Mouse (Mus musculus) limb, embryonic 14.5 days (tissue): ENCODE data around the gene Il13. TPM values are rescaled to one million over a fixed set of nuclear protein-coding genes. Genes with fewer than 3 reads are reported as not detected.

Experiments
- ATAC-seq: fragments of 200-750 bp; cut with Nextera tagmentation; 2 replicates; pipeline ENCODE4 v1.8.0; 2017; ENCODE audit warnings: low read depth, moderate number of reproducible peaks, moderate TSS enrichment; ENCODE audit not compliant: low FRiP score
- DNase-seq: peaks from one replicate; pipeline ENCODE4 v3.0.0-alpha.2; 2015; ENCODE audit warnings: low spot score
- H3K27ac ChIP-seq: fragments of 300-500 bp; sonication (generic); replicated peaks from 2 replicates; pipeline ENCODE4 v1.5.1; 2014; ENCODE audit warnings: low read depth, mild to moderate bottlenecking, low read length, moderate library complexity, mixed read lengths
- H3K27me3 ChIP-seq: fragments of 300-500 bp; sonication (generic); 2 replicates; pipeline ENCODE4 v1.6.1; 2014; ENCODE audit warnings: low read length, mixed read lengths; ENCODE audit not compliant: control insufficient read depth, insufficient read depth
- H3K36me3 ChIP-seq: fragments of 300-500 bp; sonication (generic); 2 replicates; pipeline ENCODE4 v1.6.1; 2014; ENCODE audit warnings: mild to moderate bottlenecking, low read length, moderate library complexity, mixed read lengths; ENCODE audit not compliant: control insufficient read depth, insufficient read depth
- H3K4me1 ChIP-seq: fragments of 300-500 bp; sonication (generic); 2 replicates; pipeline ENCODE4 v1.6.1; 2014; ENCODE audit warnings: antibody characterized with exemption, low read length, mixed read lengths; ENCODE audit not compliant: control insufficient read depth, insufficient read depth
- H3K4me2 ChIP-seq: fragments of 300-500 bp; sonication (generic); replicated peaks from 2 replicates; pipeline ENCODE4 v1.6.1; 2014; ENCODE audit warnings: low read depth, mild to moderate bottlenecking, low read length, moderate library complexity; ENCODE audit not compliant: severe bottlenecking
- H3K4me3 ChIP-seq: fragments of 300-500 bp; sonication (generic); replicated peaks from 2 replicates; pipeline ENCODE4 v1.5.1; 2014; ENCODE audit warnings: low read length
- H3K9ac ChIP-seq: fragments of 300-500 bp; sonication (generic); 2 replicates; pipeline ENCODE4 v1.6.1; 2014; ENCODE audit warnings: mild to moderate bottlenecking, low read depth, low read length, moderate library complexity; ENCODE audit not compliant: severe bottlenecking
- H3K9me3 ChIP-seq: fragments of 300-500 bp; sonication (generic); 2 replicates; pipeline ENCODE4 v1.6.1; 2016; ENCODE audit warnings: low read length; ENCODE audit not compliant: control insufficient read depth
- POLR2A ChIP-seq: fragments of 200-500 bp; IDR thresholded peaks from 2 replicates; pipeline ENCODE4 v1.8.0; 2012; ENCODE audit warnings: inconsistent platforms, mild to moderate bottlenecking, moderate library complexity, borderline replicate concordance; ENCODE audit not compliant: insufficient read depth, insufficient read length; ENCODE audit errors: extremely low read depth
- WGBS: fragments of 180-500 bp; shearing (Covaris S2); extraction: QIAGEN DNeasy Blood & Tissue Kit; methylation state at CpG from one replicate; pipeline ENCODE4 v1.1.7; 2014; 5-methylcytosine and 5-hydroxymethylcytosine counted together
- polyA plus RNA-seq, 2 experiments: library from polyadenylated mRNA; depleted of rRNA in 1 of 2; stranded (reverse) in 1 of 2; unstranded in 1 of 2; fragments of >200 nt; fragmentation: Nextera tagmentation in 1 of 2; extraction: Ambion mirVana in 1 of 2; gene quantifications; 2 replicates each; pipeline versions ENCODE4 v1.2.1 to v1.2.3; 2012 to 2014

Il13 gene
- polyA plus RNA-seq, 2 experiments = 0.19 TPM; not detected in 1

- H3K9me3 ChIP-seq = no peaks in the 10 kb centered on the region
- TF ChIP-seq POLR2A = no peak
- no peak overlapping the region for H3K27ac ChIP-seq
- no peaks in the 10 kb centered on the region for H3K27me3 ChIP-seq
- DNase-seq = no peak
- H3K4me1 ChIP-seq = peaks cover 11% of the 10 kb centered on the region; the same call in 1 of the 2 replicates
- H3K4me2 ChIP-seq = no peak overlapping the region
- no peaks in the 10 kb centered on the region for H3K36me3 ChIP-seq
- 73% methylated on average over 14 of the region's 14 CpGs for WGBS
- no peak overlapping the region for H3K9ac ChIP-seq
- no peak overlapping the region for H3K4me3 ChIP-seq
- no peak for ATAC-seq
Measured at GRCm38 (mm10) chr11:53632122-53632733, 2.3 kb downstream of the Il13 start.

- H3K36me3 ChIP-seq = no peaks in the 10 kb centered on the region
- no peaks in the 10 kb centered on the region for H3K27me3 ChIP-seq
- no peak overlapping the region for H3K27ac ChIP-seq
- no peaks in the 10 kb centered on the region for H3K9me3 ChIP-seq
- H3K4me2 ChIP-seq = no peak overlapping the region
- H3K4me1 ChIP-seq = no peaks in the 10 kb centered on the region
- TF ChIP-seq POLR2A = no peak
- H3K4me3 ChIP-seq = no peak overlapping the region
- ATAC-seq (peak; percentile 70; the same call in 1 of the 2 replicates), DNase-seq (peak; percentile 91)
- 0 out of 2 replicates have a peak overlapping the region, but pooled peaks have one; percentile 16 for H3K9ac ChIP-seq
- 21% methylated on average over 1 of the region's 1 CpGs for WGBS
Measured at GRCm38 (mm10) chr11:53627859-53628258, 6.6 kb downstream of the Il13 start.

- H3K9me3 ChIP-seq = no peaks in the 10 kb centered on the region
- TF ChIP-seq POLR2A = no peak
- DNase-seq = no peak
- no peak overlapping the region for H3K9ac ChIP-seq
- no peak overlapping the region for H3K4me2 ChIP-seq
- no peaks in the 10 kb centered on the region for H3K4me1 ChIP-seq
- H3K36me3 ChIP-seq = no peaks in the 10 kb centered on the region
- no peak overlapping the region for H3K27ac ChIP-seq
- no peaks in the 10 kb centered on the region for H3K27me3 ChIP-seq
- no peak for ATAC-seq
- no peak overlapping the region for H3K4me3 ChIP-seq
- WGBS = 71% methylated on average over 17 of the region's 17 CpGs
Measured at GRCm38 (mm10) chr11:53626802-53627373, 7.6 kb downstream of the Il13 start.

- no peak for ATAC-seq
- 96% methylated on average over 2 of the region's 2 CpGs for WGBS
- TF ChIP-seq POLR2A = no peak
Measured at GRCm38 (mm10) chr11:53624124-53624523, 10.4 kb downstream of the Il13 start.

GRCm38 (mm10) chr11:53623573-53623972, 10.9 kb downstream of the Il13 start:
- ATAC-seq (no peak), DNase-seq (no peak)
- Histone ChIP-seq H3K27ac (no peak overlapping the region), H3K27me3 (no peaks in the 10 kb centered on the region), H3K9ac (no peak overlapping the region), H3K4me3 (no peak overlapping the region), H3K4me1 (no peaks in the 10 kb centered on the region), H3K4me2 (no peak overlapping the region), H3K36me3 (no peaks in the 10 kb centered on the region), H3K9me3 (no peaks in the 10 kb centered on the region)
- no peak for TF ChIP-seq POLR2A
- WGBS = 85% methylated on average over 9 of the region's 9 CpGs

More at GRCm38 (mm10) chr11:53624124-53624523, 10.4 kb downstream of the Il13 start:
- Histone ChIP-seq H3K4me3 (no peak overlapping the region), H3K4me1 (no peaks in the 10 kb centered on the region), H3K9me3 (no peaks in the 10 kb centered on the region), H3K36me3 (no peaks in the 10 kb centered on the region), H3K27ac (no peak overlapping the region), H3K9ac (no peak overlapping the region), H3K4me2 (no peak overlapping the region), H3K27me3 (no peaks in the 10 kb centered on the region)
- DNase-seq = no peak
